Mouse (Mus musculus): Measurements from ENCODE around the gene Btbd35f29.
"Not testable (repeated sequence)": the region's sequence is repeated elsewhere in the genome, so short reads cannot be mapped to it uniquely, and the experiment has no call there.

Btbd35f29 gene

GRCm38 (mm10) chrX:31117374-31117773 lies at the start of gene Btbd35f29:
TSS of gene Btbd35f29 (plus strand) at chrX:31117674.
- not testable (repeated sequence) for DNase-seq

- DNase-seq: not testable (repeated sequence)
Measured at GRCm38 (mm10) chrX:31141416-31141815, 23.9 kb downstream of the Btbd35f29 start.

- not testable (repeated sequence) for DNase-seq
Measured at GRCm38 (mm10) chrX:31145144-31145543, 27.7 kb downstream of the Btbd35f29 start.

GRCm38 (mm10) chrX:31145835-31146234 lies 28.4 kb downstream of the Btbd35f29 start:
- DNase-seq: not testable (repeated sequence)

- not testable (repeated sequence) for DNase-seq
Measured at GRCm38 (mm10) chrX:31158534-31159085, 41.1 kb downstream of the Btbd35f29 start.

- DNase-seq: not testable (repeated sequence)
Measured at GRCm38 (mm10) chrX:31159450-31160322, 42.2 kb downstream of the Btbd35f29 start.

GRCm38 (mm10) chrX:31160554-31160953 lies 43.1 kb downstream of the Btbd35f29 start:
- DNase-seq: not testable (repeated sequence)

GRCm38 (mm10) chrX:31162638-31163037 lies 45.2 kb downstream of the Btbd35f29 start:
- DNase-seq: not testable (repeated sequence)

- not testable (repeated sequence) for DNase-seq
Measured at GRCm38 (mm10) chrX:31165193-31165592, 47.7 kb downstream of the Btbd35f29 start.

Measured in kidney, postnatal 10 days (tissue).